Mouse (Mus musculus): ENCODE measurements around the gene Gtf2i. TPM values are rescaled to one million over a fixed set of nuclear protein-coding genes. Genes with fewer than 3 reads are reported as not detected.

Gene Gtf2i
- total RNA-seq, 2 experiments from 2014 or later, result 170 to 215 TPM

- DNase-seq (ENCODE audit: low spot score in 2 of 2), result no peak
These were observed 8.8 kb upstream of the Gtf2i start for GRCm38 (mm10) chr5:134323311-134323710.

- DNase-seq (ENCODE audit: low spot score in 2 of 2), result no peak
These were observed 7.8 kb upstream of the Gtf2i start for GRCm38 (mm10) chr5:134322355-134322754.

- DNase-seq (ENCODE audit: low spot score in 2 of 2), result no peak
These were observed 7.1 kb upstream of the Gtf2i start for GRCm38 (mm10) chr5:134321699-134322098.

GRCm38 (mm10) chr5:134318903-134319302, 4.3 kb upstream of the Gtf2i start:
- no peak for DNase-seq (ENCODE audit: low spot score in 2 of 2)

- no peak for DNase-seq (ENCODE audit: low spot score in 2 of 2)
These were observed 2.2 kb upstream of the Gtf2i start for GRCm38 (mm10) chr5:134316721-134317120.

GRCm38 (mm10) chr5:134315623-134316350, 1.2 kb upstream of the Gtf2i start:
- peak; percentile 60 to 65 for DNase-seq (ENCODE audit: low spot score in 2 of 2)

- peak in 1 of 2 experiments; percentile 58 for DNase-seq (ENCODE audit: low spot score in 2 of 2)
These were observed 389 bp downstream of the Gtf2i start for GRCm38 (mm10) chr5:134314068-134314674.

- DNase-seq (ENCODE audit: low spot score in 2 of 2), result peak; percentile 93 to 94
These were observed 1.0 kb downstream of the Gtf2i start for GRCm38 (mm10) chr5:134313451-134314067.

- peak in 1 of 2 experiments; percentile 41 for DNase-seq (ENCODE audit: low spot score in 2 of 2)
These were observed 1.7 kb downstream of the Gtf2i start for GRCm38 (mm10) chr5:134312691-134313450.

GRCm38 (mm10) chr5:134311894-134312411, 2.6 kb downstream of the Gtf2i start:
- DNase-seq (ENCODE audit: low spot score in 2 of 2), result no peak

- DNase-seq (ENCODE audit: low spot score in 2 of 2), result no peak
These were observed 4.4 kb downstream of the Gtf2i start for GRCm38 (mm10) chr5:134310201-134310600.

- DNase-seq (ENCODE audit: low spot score in 2 of 2), result no peak
These were observed 5.2 kb downstream of the Gtf2i start for GRCm38 (mm10) chr5:134309345-134309744.

- DNase-seq (ENCODE audit: low spot score in 2 of 2), result no peak
These were observed 9.9 kb downstream of the Gtf2i start for GRCm38 (mm10) chr5:134304639-134305038.

- DNase-seq (ENCODE audit: low spot score in 2 of 2), result no peak
These were observed 19.1 kb downstream of the Gtf2i start for GRCm38 (mm10) chr5:134295277-134296050.

- no peak for DNase-seq (ENCODE audit: low spot score in 2 of 2)
These were observed 20.0 kb downstream of the Gtf2i start for GRCm38 (mm10) chr5:134294606-134295005.

GRCm38 (mm10) chr5:134291096-134291495, 23.5 kb downstream of the Gtf2i start:
- no peak for DNase-seq (ENCODE audit: low spot score in 2 of 2)

- DNase-seq (ENCODE audit: low spot score in 2 of 2), result no peak
These were observed 24.5 kb downstream of the Gtf2i start for GRCm38 (mm10) chr5:134289935-134290560.

GRCm38 (mm10) chr5:134288071-134288470, 26.5 kb downstream of the Gtf2i start:
- no peak for DNase-seq (ENCODE audit: low spot score in 2 of 2)

GRCm38 (mm10) chr5:134284921-134285320, 29.6 kb downstream of the Gtf2i start:
- no peak for DNase-seq (ENCODE audit: low spot score in 2 of 2)

GRCm38 (mm10) chr5:134282603-134283002, 32.0 kb downstream of the Gtf2i start:
- no peak for DNase-seq (ENCODE audit: low spot score in 2 of 2)

Data from adrenal gland, adult 18-20 months (tissue).